Mouse (Mus musculus) forebrain, postnatal 0 days (tissue): ENCODE measurements around the gene Ube2c. TPM values are rescaled to one million over a fixed set of nuclear protein-coding genes. Genes with fewer than 3 reads are reported as not detected.
"Not testable (repeated sequence)": the region's sequence is repeated elsewhere in the genome, so short reads cannot be mapped to it uniquely, and the experiment has no call there.

Source experiments
- ATAC-seq: fragments of 200-750 bp; cut with Nextera tagmentation; 2 replicates; pipeline ENCODE4 v1.8.0; 2017; ENCODE audit warnings: mild to moderate bottlenecking, moderate library complexity
- DNase-seq: peaks from one replicate; pipeline ENCODE4 v3.0.0-alpha.2; 2015
- H3K27ac ChIP-seq: fragments of 300-500 bp; sonication (generic); 2 replicates; pipeline ENCODE4 v1.5.1; 2014; ENCODE audit warnings: low read depth, mild to moderate bottlenecking, antibody characterized with exemption, low read length, moderate library complexity, mixed read lengths
- H3K27me3 ChIP-seq: fragments of 300-500 bp; sonication (generic); 2 replicates; pipeline ENCODE4 v1.6.1; 2014; ENCODE audit warnings: mild to moderate bottlenecking, low read length, mixed read lengths; ENCODE audit not compliant: insufficient read depth
- H3K36me3 ChIP-seq: fragments of 300-500 bp; sonication (generic); 2 replicates; pipeline ENCODE4 v1.6.1; 2014; ENCODE audit warnings: mild to moderate bottlenecking, moderate library complexity; ENCODE audit not compliant: insufficient read depth
- H3K4me1 ChIP-seq: fragments of 300-500 bp; sonication (generic); 2 replicates; pipeline ENCODE4 v1.6.1; 2014; ENCODE audit warnings: antibody characterized with exemption; ENCODE audit not compliant: insufficient read depth
- H3K4me2 ChIP-seq: fragments of 300-500 bp; sonication (generic); 2 replicates; pipeline ENCODE4 v1.6.1; 2014; ENCODE audit warnings: low read depth, mild to moderate bottlenecking, moderate library complexity
- H3K4me3 ChIP-seq: fragments of 300-500 bp; sonication (generic); 2 replicates; pipeline ENCODE4 v1.5.1; 2014; ENCODE audit warnings: low read depth, low read length, mixed read lengths
- H3K9ac ChIP-seq: fragments of 300-500 bp; sonication (generic); 2 replicates; pipeline ENCODE4 v1.6.1; 2014; ENCODE audit warnings: mild to moderate bottlenecking
- H3K9me3 ChIP-seq: fragments of 300-500 bp; sonication (generic); 2 replicates; pipeline ENCODE4 v1.6.1; 2016; ENCODE audit warnings: low read length
- CTCF ChIP-seq: sonication (generic); IDR thresholded peaks from 2 replicates; pipeline ENCODE4 v1.5.1; 2016; ENCODE audit warnings: antibody characterized with exemption, control low read depth, low read depth
- WGBS: fragments of 180-500 bp; shearing (Covaris S2); extraction: QIAGEN DNeasy Blood & Tissue Kit; methylation state at CpG from one replicate; pipeline ENCODE4 v1.1.7; 2014; 5-methylcytosine and 5-hydroxymethylcytosine counted together
- polyA plus RNA-seq: library from polyadenylated mRNA; unstranded; fragments of >200 nt; fragmentation: Nextera tagmentation; extraction: Ambion mirVana; gene quantifications from 2 replicates; pipeline ENCODE4 v1.2.1, GENCODE M21; 2015
- total RNA-seq: library from RNA; depleted of rRNA; stranded (reverse); fragments of >200 nt; gene quantifications from 2 replicates; pipeline ENCODE4 v1.2.3, GENCODE M21; 2014

Ube2c gene
- total and polyA plus RNA-seq, 2 experiments from 2014 or later: 29.2 to 38.4 TPM

GRCm38 (mm10) chr2:164794293-164794692 lies 24.6 kb downstream of the Ube2c start:
- Histone ChIP-seq H3K36me3 (peaks cover 63% of the 10 kb centered on the region), H3K9me3 (no peaks in the 10 kb centered on the region), H3K4me2 (no peak overlapping the region), H3K4me3 (no peak overlapping the region), H3K27ac (no peak overlapping the region), H3K27me3 (no peaks in the 10 kb centered on the region), H3K4me1 (no peaks in the 10 kb centered on the region), H3K9ac (no peak overlapping the region)
- peak; percentile 87 for TF ChIP-seq CTCF
- 29% methylated on average over 5 of the region's 5 CpGs for WGBS
- peak; percentile 88 for DNase-seq
- ATAC-seq: peak; percentile 57

GRCm38 (mm10) chr2:164795868-164796267 lies 26.2 kb downstream of the Ube2c start:
- Histone ChIP-seq H3K9me3 (no peaks in the 10 kb centered on the region), H3K4me2 (no peak overlapping the region), H3K27me3 (no peaks in the 10 kb centered on the region), H3K36me3 (peaks cover 68% of the 10 kb centered on the region), H3K4me3 (no peak overlapping the region), H3K4me1 (no peaks in the 10 kb centered on the region), H3K27ac (no peak overlapping the region), H3K9ac (no peak overlapping the region)
- ATAC-seq: no peak
- TF ChIP-seq CTCF: no peak
- 84% methylated on average over 4 of the region's 4 CpGs for WGBS
- DNase-seq: no peak

GRCm38 (mm10) chr2:164798554-164798953 lies 28.9 kb downstream of the Ube2c start:
- peak; percentile 34; the same call in 1 of the 2 replicates for TF ChIP-seq CTCF
- H3K4me2 ChIP-seq, H3K4me1 ChIP-seq, H3K4me3 ChIP-seq, H3K9ac ChIP-seq, H3K9me3 ChIP-seq, ATAC-seq, H3K27ac ChIP-seq, H3K27me3 ChIP-seq, DNase-seq: not testable (repeated sequence)
- WGBS: 87% methylated on average over 6 of the region's 6 CpGs
- H3K36me3 ChIP-seq: peaks cover 43% of the 10 kb centered on the region

- Histone ChIP-seq H3K27me3 (no peaks in the 10 kb centered on the region), H3K9ac (no peak overlapping the region), H3K4me2 (no peak overlapping the region), H3K4me1 (0 out of 2 replicates have a peak, but pooled peaks cover 4% of the 10 kb centered on the region), H3K27ac (no peak overlapping the region), H3K9me3 (no peaks in the 10 kb centered on the region), H3K36me3 (peaks cover 33% of the 10 kb centered on the region), H3K4me3 (no peak overlapping the region)
- 88% methylated on average over 13 of the region's 13 CpGs for WGBS
- ATAC-seq (no peak), DNase-seq (no peak)
- TF ChIP-seq CTCF: no peak
Measured at GRCm38 (mm10) chr2:164800252-164801004, 30.7 kb downstream of the Ube2c start.

GRCm38 (mm10) chr2:164803201-164803920 lies 33.7 kb downstream of the Ube2c start:
- no peak for TF ChIP-seq CTCF
- Histone ChIP-seq H3K36me3 (peaks cover 15% of the 10 kb centered on the region), H3K4me1 (0 out of 2 replicates have a peak, but pooled peaks cover 4% of the 10 kb centered on the region), H3K9ac (peak overlapping the region; percentile 66; the same call in 1 of the 2 replicates), H3K27ac (no peak overlapping the region), H3K4me2 (peak overlapping the region; percentile 60), H3K9me3 (no peaks in the 10 kb centered on the region), H3K4me3 (peak overlapping the region; percentile 53), H3K27me3 (no peaks in the 10 kb centered on the region)
- ATAC-seq: no peak
- no peak for DNase-seq
- WGBS: 93% methylated on average over 16 of the region's 16 CpGs

GRCm38 (mm10) chr2:164803921-164804313 lies 34.2 kb downstream of the Ube2c start:
- no peak for TF ChIP-seq CTCF
- ATAC-seq: no peak
- WGBS: 52% methylated on average over 1 of the region's 1 CpGs

More at GRCm38 (mm10) chr2:164803921-164804313, 34.2 kb downstream of the Ube2c start:
- H3K27ac ChIP-seq: peak overlapping the region; percentile 85
- H3K4me3 ChIP-seq: peak overlapping the region; percentile 53
- peak overlapping the region; percentile 60 for H3K4me2 ChIP-seq
- DNase-seq: no peak
- H3K9ac ChIP-seq: peak overlapping the region; percentile 66
- H3K36me3 ChIP-seq: peaks cover 18% of the 10 kb centered on the region
- H3K9me3 ChIP-seq: no peaks in the 10 kb centered on the region
- H3K27me3 ChIP-seq: no peaks in the 10 kb centered on the region
- 0 out of 2 replicates have a peak, but pooled peaks cover 4% of the 10 kb centered on the region for H3K4me1 ChIP-seq
